ENCODE assay signal across 9 mouse cellular contexts in the genomic region with DNA sequence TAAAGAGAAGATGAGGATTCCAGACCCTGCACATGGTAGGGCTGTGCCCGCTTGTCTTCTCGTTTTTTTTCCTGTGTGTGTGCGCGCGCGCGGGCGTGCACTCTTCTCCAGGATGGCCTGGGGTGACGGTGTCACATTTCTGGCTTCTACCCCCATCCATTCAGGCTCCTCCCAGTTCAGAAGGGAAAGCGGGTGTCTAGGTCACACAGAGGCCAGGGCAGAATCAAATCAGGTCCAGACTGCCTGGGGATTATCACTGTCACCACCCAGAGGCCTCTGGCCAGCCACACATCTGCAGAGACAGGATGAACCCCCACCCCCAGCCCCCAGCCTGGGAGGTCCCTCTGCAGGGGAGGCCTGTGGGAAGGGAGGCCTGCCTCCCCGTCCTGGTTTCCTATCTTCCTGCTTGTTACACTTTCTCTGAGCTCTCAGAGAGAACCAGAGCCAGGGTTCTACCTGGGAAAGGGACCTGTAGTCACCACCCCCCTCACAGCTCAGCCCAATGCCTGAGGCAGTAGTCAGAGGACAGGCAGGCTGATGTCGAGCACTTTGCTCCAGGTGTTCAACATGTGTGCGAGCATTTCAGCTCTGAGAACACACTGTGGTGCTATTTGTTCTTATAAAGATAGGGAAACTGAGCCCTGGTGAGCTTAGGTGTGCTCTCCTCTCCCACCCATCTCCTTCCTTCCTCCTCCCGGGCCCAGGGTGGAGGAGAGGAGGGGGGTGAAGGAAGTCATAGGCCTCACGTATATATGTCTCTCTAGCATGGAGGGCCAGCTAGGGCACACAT. TPM values are rescaled to one million over a fixed set of nuclear protein-coding genes. Genes with fewer than 3 reads are reported as not detected.
DNase-seq lines count a peak whose midpoint lies in the region; ATAC-seq and TF ChIP-seq lines count a peak whose summit lies in the region.
"Had no signal": no experiment of that assay in that cellular context is flagged by ENCODE, and none has a peak within 500 bp of the region (broad histone marks: within the 10 kb centered on the region; RNA-seq: fewer than 3 reads in every experiment).

No protein-coding gene starts in this region.

- H3K4me2 ChIP-seq in heart, embryonic 16.5 days (ENCODE audit: low read depth, low read length), result peak overlapping the region; percentile 27
- H3K4me2 ChIP-seq in limb, embryonic 14.5 days (replicated peaks; ENCODE audit: low read depth, low read length, severe bottlenecking), result peak overlapping the region; percentile 71

- ATAC-seq in heart, embryonic 16.5 days (replicated peaks; ENCODE audit: extremely low read depth, insufficient read depth, low FRiP score), result peak; percentile 47
- ATAC-seq in limb, embryonic 14.5 days (ENCODE audit: low FRiP score, low read depth), result peak; percentile 6; the same call in 1 of the 2 replicates
- no peak for ATAC-seq in granulocyte monocyte progenitor cell, adult 5-6 weeks (replicated peaks; ENCODE audit: poor library complexity, severe bottlenecking)

- H3K4me3 ChIP-seq in ES-E14 (ENCODE audit: insufficient read depth in 1 of 2, low read depth in 1 of 2, low read length in 2 of 2, poor library complexity in 1 of 2, severe bottlenecking in 1 of 2), result no peak overlapping the region
- H3K4me3 ChIP-seq in heart, embryonic 16.5 days (ENCODE audit: low read length), result no peak overlapping the region
- H3K4me3 ChIP-seq in limb, embryonic 14.5 days (replicated peaks; ENCODE audit: low read length), result no peak overlapping the region
- H3K4me3 ChIP-seq: myocyte had no signal

- in situ Hi-C loops in ES-E14 (cut with MboI; ENCODE audit: low sequenced_read_pairs in 2 of 2, unreplicated experiment in 2 of 2), result no loop called here

- WGBS in heart, embryonic 16.5 days, result 18% methylated on average over 15 of the region's 15 CpGs
- WGBS in limb, embryonic 14.5 days, result 4% methylated on average over 15 of the region's 15 CpGs

- no peak overlapping the region for H3K27ac ChIP-seq in ES-E14 (ENCODE audit: insufficient read depth, low read depth, low read length, poor library complexity, severe bottlenecking)
- H3K27ac ChIP-seq in heart, embryonic 16.5 days (ENCODE audit: low read length), result peak overlapping the region; percentile 41
- H3K27ac ChIP-seq in limb, embryonic 14.5 days (replicated peaks; ENCODE audit: low read depth, low read length), result peak overlapping the region; percentile 40

- no peaks in the 10 kb centered on the region for H3K36me3 ChIP-seq in ES-E14 (ENCODE audit: control insufficient read depth, insufficient read depth, low read length, poor library complexity, severe bottlenecking)
- no peaks in the 10 kb centered on the region for H3K36me3 ChIP-seq in heart, embryonic 16.5 days (ENCODE audit: control insufficient read depth, insufficient read depth)
- peaks cover 15% of the 10 kb centered on the region for H3K36me3 ChIP-seq in limb, embryonic 14.5 days (ENCODE audit: control insufficient read depth, insufficient read depth, low read length)

- H3K9me3 ChIP-seq in ES-E14 (ENCODE audit: control insufficient read depth, insufficient read depth, low read depth, low read length), result no peaks in the 10 kb centered on the region
- H3K9me3 ChIP-seq in heart, embryonic 16.5 days (replicated peaks; ENCODE audit: control insufficient read depth, low read length), result no peaks in the 10 kb centered on the region
- H3K9me3 ChIP-seq in limb, embryonic 14.5 days (ENCODE audit: control insufficient read depth, low read length), result no peaks in the 10 kb centered on the region

- H3K9ac ChIP-seq in ES-E14 (ENCODE audit: insufficient read depth, low read depth, low read length, poor library complexity, severe bottlenecking), result no peak overlapping the region
- peak overlapping the region; percentile 78 for H3K9ac ChIP-seq in heart, embryonic 16.5 days (ENCODE audit: low read length)
- H3K9ac ChIP-seq in limb, embryonic 14.5 days (ENCODE audit: low read depth, low read length, severe bottlenecking), result 0 out of 2 replicates have a peak overlapping the region, but pooled peaks have one; percentile 12

- DNase-seq in 416B (ENCODE audit: low read depth), result peak; percentile 68
- peak; percentile 60 for DNase-seq in ES-E14 (ENCODE audit: low read depth, low spot score)
- peak; percentile 52 for DNase-seq in limb, embryonic 14.5 days (ENCODE audit: low spot score)
- DNase-seq in layer of hippocampus, adult 8-10 months (ENCODE audit: low spot score in 2 of 2), result no peak
- no peak for DNase-seq in spleen, postnatal 14 days (ENCODE audit: low spot score in 2 of 2)
- DNase-seq: gastrocnemius, postnatal 10 days had no signal

- TF ChIP-seq POLR2A in limb, embryonic 14.5 days (IDR thresholded peaks at IDR 0.05; ENCODE audit: borderline replicate concordance, extremely low read depth, insufficient read depth, insufficient read length), result no peak

- peaks cover 19% of the 10 kb centered on the region for H3K27me3 ChIP-seq in heart, embryonic 16.5 days (ENCODE audit: control insufficient read depth, insufficient read depth, low read length)
- H3K27me3 ChIP-seq in limb, embryonic 14.5 days (ENCODE audit: control insufficient read depth, insufficient read depth, low read length), result peaks cover 13% of the 10 kb centered on the region

- H3K4me1 ChIP-seq in ES-E14 (ENCODE audit: control insufficient read depth in 2 of 2, insufficient read depth in 2 of 2, low read length in 2 of 2, poor library complexity in 1 of 2), result peaks cover 4 to 21% of the 10 kb centered on the region in 2 experiments; a peak in 3 of 4 replicates
- H3K4me1 ChIP-seq in heart, embryonic 16.5 days (ENCODE audit: control insufficient read depth, insufficient read depth, low read length), result peaks cover 47% of the 10 kb centered on the region
- peaks cover 59% of the 10 kb centered on the region for H3K4me1 ChIP-seq in limb, embryonic 14.5 days (ENCODE audit: control insufficient read depth, insufficient read depth, low read length)

TF ChIP-seq in ES-E14, 5 proteins besides CTCF, POLR2A, EP300 and RAD21:
- TF ChIP-seq MAFK (IDR thresholded peaks at IDR 0.05; ENCODE audit: insufficient read depth, low read depth, low read length), result no peak
- TF ChIP-seq CHD2 (IDR thresholded peaks at IDR 0.05; ENCODE audit: low read depth, low read length), result no peak
- no peak for TF ChIP-seq HCFC1 (IDR thresholded peaks at IDR 0.05; ENCODE audit: borderline replicate concordance, insufficient read depth, low read length)
- peak; percentile 63 for TF ChIP-seq ZNF384 (IDR thresholded peaks at IDR 0.05; ENCODE audit: low read depth, low read length)
- TF ChIP-seq ZC3H11A (IDR thresholded peaks at IDR 0.05; ENCODE audit: borderline replicate concordance, low read depth, low read length), result no peak

RNA-seq across cellular contexts. Expression of a gene that starts 2.7 kb away (rescaled TPM):
- total RNA-seq in ES-E14 (2012; rRNA removed), result 1.8 and 2.1 TPM in 2 replicates
- polyA plus RNA-seq in heart, embryonic 16.5 days (2015; fragmentation: Nextera tagmentation; extraction: Ambion mirVana), result 0.30 and 0.56 TPM in 2 replicates
- polyA plus RNA-seq in limb, embryonic 14.5 days (2012; rRNA removed), result 25.3 and 35.4 TPM in 2 replicates
- polyA plus RNA-seq in limb, embryonic 14.5 days (2014; fragmentation: Nextera tagmentation; extraction: Ambion mirVana), result 9.5 and 12.8 TPM in 2 replicates
- 1 to 10 TPM; 2.1 to 3.8 (median 3.2) TPM for total RNA-seq in layer of hippocampus, adult 8-10 months (2022)
- total RNA-seq in granulocyte monocyte progenitor cell, adult 5-6 weeks (2014; fragmentation: Nextera tagmentation), result not detected in 2 replicates
- total RNA-seq in granulocyte monocyte progenitor cell, adult 5-6 weeks (2017), result not detected in 2 replicates

RNA-seq across cellular contexts. Expression of a gene that starts 45.5 kb away (rescaled TPM):
- 45.3 and 45.6 TPM in 2 replicates for total RNA-seq in ES-E14 (2012; rRNA removed)
- polyA plus RNA-seq in heart, embryonic 16.5 days (2015; fragmentation: Nextera tagmentation; extraction: Ambion mirVana), result 74.4 and 76.8 TPM in 2 replicates
- polyA plus RNA-seq in limb, embryonic 14.5 days (2012; rRNA removed), result 98.5 and 113 TPM in 2 replicates
- polyA plus RNA-seq in limb, embryonic 14.5 days (2014; fragmentation: Nextera tagmentation; extraction: Ambion mirVana), result 97.7 and 107 TPM in 2 replicates
- 10 to 100 TPM; 62.6 to 72.1 (median 65.8) TPM for total RNA-seq in layer of hippocampus, adult 8-10 months (2022)
- total RNA-seq in granulocyte monocyte progenitor cell, adult 5-6 weeks (2014; fragmentation: Nextera tagmentation), result 62.0 and 78.5 TPM in 2 replicates
- total RNA-seq in granulocyte monocyte progenitor cell, adult 5-6 weeks (2017), result 66.8 and 72.4 TPM in 2 replicates

Comparison
In these comparisons a context has a peak if more than half of its experiments do, and no peak if none do; other contexts are left out.
1. DNase-seq: peak in 416B (single experiment), ES-E14 (single experiment) and limb, embryonic 14.5 days (single experiment); none in layer of hippocampus, adult 8-10 months (0 of 2) and spleen, postnatal 14 days (0 of 2).